Mouse (Mus musculus): ENCODE measurements around the gene Cd81.
A peak's percentile ranks its signal among the peaks of the same experiment; 100 is the strongest.

Gene Cd81

DNA sequence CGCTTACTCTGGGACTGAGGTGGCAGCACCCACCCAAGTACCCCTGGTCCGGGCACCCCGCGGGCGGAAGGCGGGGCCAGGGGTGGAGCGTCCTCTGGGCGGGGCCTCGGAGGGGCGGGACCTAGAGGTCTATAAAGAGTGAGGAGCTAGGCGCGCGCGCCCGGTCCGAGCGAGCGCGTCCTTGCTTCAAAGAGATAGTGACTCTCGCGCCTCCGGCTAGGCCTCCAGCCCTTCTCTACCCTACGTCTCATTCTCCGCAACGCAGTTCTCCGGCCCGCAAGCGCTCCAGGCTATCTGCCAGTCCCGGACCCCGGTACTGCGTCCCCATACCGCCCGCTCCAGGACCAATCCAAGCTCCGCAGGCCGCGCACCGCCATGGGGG, at the start of gene Cd81:
Cd81 (plus strand) TSS at position 114 of the 382 bp plus-strand sequence.
- peak; percentile 93 for DNase-seq (ENCODE audit: low read depth, low spot score)

DNA sequence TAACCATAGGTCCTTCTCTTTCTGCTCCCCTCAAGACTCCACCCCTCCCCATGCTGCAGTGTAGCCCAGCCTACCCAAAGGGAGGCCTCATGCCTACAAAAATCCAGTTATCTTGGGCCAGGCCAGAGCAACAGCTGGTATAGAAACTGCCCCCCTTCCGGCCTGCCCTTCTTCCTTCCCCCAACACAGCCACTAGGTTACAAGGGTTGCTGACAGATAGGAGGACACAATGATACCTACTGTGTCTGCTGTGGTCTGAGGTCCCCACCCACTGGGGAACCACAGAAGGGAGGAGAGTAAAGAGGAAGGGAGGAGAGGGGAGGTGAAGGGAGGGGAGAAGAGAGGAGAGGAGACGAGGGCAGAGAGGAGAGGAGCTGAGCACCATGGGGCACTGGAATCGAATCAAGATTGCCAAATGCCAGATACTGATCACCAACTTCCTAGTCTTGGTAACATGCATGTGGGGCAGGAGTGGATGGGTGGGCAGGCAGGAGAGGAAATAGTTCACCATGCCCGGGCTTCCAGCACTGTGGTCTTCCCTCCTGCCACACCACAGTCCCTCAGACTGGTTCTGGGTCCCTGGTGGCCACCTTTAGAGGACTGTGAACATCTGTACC, 47.7 kb upstream of the Cd81 start, which contains the start of gene Tspan32:
Tspan32 (plus strand) TSS at position 320 of the 617 bp plus-strand sequence.
- no peak for DNase-seq (ENCODE audit: low read depth, low spot score)

DNA sequence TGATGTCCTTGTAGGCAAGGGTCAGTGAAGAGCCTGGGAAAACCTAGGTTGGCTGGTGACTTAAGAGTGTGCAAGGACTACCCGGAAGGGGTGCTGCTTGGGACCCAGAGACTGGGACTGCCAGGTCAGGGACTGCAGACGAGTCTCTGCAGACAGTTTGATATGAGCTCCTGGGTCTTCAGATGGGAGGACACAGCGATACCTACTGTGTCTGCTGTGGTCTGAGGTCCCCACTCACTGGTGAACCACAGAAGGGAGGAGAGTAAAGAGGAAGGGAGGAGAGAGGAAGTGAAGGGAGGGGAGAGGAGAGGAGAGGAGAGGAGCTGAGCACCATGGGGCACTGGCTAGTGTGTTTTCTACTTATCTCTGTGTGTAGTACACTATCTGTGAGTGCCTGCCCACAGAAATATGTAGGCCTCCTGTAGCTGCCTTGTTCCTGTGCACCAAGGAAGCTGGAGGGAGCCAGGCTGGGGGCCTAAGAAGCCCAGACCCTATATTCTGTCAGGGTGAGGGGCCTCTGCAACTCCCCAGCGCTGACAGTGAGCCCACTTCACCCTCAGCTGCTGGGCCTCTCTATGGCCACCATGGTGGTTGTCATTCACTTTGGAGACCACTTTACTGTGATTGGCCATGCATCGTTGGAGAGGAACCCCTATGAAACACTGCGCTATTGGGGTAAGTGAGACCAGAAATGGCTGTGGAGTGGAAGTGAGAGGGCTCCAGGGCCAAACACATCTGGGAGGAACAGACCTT, 47.0 kb upstream of the Cd81 start:
- no peak for DNase-seq (ENCODE audit: low read depth, low spot score)

DNA sequence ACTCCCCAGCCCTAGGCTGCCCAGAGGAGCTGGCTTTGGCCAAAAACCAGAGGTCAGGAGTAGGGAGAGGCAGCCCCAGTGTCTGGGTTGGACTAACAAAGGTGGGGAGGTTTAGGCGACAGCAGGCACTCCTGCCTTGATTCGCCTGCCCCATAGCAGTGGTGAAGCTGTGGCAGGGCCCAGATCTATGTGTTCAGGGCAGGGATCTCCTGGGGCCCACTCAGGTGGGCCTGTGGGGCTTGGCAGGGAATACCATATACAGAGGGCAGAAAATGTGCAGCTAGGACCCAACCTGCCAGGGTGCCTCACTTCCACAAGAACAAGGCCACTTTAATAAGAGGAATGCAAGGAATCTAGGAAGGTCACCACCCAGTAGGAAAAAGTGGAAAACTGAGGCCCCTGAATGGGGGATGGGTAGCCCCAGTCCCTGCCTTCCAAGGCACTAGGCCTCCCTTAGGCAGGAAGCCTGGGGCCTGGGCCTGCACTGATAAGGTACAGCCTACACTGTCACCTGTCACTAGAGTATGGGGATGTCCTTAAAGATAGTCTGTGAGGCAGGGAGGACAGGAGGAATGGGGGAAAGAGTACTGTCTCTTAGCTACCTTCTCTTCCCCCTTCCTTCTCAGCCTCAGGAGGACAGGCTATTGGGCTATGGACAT, 46.3 kb upstream of the Cd81 start:
- DNase-seq (ENCODE audit: low read depth, low spot score): peak; percentile 79

DNA sequence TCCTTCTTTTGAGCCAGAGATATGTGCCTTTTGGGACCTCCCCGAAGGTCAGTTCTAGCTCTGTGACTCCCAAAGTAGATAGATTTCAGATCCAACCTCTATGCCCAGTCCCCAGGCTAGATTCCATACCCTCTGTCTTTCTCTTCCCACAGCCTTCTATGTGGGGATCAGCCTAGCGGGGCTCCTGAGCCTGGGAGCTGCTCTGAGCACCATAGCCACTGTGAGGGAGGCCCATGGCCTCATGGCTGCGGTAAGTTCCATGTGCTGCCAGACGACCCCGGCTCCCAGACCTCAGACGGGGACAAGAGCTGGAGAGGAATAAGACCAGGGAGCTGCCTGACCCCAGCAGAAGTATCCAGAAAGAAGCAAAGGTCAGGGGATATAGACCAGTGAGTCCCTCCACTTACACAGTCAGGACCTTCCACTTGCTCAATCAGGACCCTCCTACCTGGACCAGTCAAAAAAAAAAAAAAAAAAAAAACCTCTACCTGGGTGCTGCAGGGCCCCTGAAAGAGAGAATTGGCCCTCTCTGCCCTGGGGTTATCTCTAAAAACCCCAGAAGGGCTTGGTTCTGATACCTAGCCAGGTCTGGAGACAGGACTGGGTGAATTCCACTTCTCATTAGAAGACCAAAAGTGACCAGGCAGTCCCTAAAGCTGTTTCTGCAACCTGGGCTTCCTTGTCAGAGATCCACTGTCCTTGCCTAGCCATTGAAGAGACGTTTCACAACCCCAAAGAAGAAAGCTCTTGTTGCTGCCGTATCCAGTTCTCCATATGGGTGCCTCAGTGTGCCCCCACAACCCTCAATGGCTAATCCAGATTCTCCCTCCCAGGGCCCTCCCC, 45.6 kb upstream of the Cd81 start:
- no peak for DNase-seq (ENCODE audit: low read depth, low spot score)

DNA sequence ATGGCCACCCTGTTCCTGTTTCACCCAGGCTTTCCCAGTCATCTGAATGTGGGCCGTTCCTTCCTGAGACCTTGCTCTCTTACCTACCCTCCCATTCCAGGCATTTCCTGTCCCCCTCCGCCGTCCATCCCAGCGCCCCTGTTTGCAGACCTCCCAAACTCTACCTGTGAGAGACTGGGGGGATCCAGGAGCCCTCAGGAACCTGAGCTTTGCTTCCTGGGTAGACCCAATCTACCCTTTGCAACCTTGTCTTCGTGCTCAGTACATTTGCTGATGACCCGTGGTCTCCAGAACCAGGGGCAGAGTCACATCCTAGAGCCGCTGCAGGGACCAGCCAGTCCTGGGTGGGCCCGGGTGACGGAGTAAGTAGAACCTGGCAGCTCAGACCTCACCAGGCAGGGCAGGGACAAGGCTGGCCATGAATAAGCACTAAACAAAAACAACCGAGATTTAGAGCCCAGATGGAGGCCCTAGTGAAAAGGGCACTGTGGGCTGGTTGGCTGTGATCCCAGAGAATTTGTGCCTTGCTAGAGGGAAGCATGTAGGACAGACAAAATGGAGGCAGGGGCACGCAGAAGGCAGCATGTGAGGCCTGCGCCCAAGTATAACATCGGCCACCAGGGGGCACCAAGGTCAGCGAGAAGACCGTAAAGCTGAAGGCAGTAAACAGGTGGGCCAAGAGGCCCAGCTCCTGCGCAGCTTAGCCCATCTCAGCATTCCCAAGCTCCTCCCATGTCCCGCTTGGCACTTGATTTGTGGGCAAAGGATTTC, 44.8 kb upstream of the Cd81 start:
- peak; percentile 96 for DNase-seq (ENCODE audit: low read depth, low spot score)

DNA sequence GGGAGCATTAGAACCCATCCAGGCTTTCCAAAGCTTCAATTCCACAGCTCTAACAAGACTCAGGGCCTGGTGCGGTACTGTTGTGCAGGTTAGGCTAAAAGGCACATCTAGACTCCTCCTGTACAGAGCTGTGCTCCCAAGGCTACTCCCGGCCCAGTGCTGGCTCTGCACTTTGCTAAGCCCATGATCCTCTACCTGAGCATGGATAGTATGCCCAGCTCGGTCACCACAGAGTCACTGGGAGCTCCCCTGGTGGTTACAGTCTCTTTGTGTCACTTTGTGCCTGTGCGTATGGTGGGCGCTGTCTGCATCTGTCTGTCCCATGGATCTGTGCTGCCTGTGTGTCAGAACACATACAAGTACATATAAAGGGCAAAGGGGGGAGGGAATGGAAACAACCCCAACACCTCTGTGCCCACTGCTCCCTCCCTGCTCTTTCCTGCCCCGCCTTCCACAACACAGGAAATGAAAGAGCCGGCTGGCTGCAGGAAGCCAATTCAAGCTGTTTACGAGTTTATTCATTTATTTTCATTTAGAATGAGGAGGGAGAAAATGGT, 44.1 kb upstream of the Cd81 start:
- peak; percentile 69 for DNase-seq (ENCODE audit: low read depth, low spot score)

DNA sequence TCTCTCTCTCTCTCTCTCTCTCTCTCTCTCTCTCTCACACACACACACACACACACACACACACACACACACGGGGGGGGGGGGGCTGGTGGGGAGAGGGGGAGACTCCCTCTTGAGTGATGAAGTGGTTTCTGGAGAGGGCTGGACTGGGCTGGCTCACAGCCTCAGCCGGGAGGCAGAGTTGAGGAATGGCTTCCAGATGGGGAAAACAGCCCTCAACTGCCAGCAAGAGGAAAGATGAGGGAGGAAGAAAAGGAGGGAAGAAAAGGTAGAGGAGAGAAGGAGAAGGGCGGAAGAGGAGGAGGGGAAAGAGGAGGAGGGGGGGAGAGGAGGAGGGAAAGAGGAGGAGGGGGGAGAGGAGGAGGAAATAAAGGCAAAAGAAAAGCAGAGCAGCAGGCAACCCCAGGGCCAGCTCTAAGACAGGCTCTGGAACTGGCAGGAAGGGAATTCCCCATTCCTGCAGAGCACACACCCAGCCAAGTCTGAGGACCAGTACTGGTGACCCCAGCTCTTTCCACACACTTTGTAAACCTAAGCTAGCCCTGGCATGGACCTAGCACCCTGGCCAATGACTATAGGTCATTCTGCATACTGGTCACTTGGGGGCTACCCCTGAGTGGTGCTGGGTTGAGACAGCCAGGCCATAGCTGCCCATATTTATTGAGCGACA, 43.4 kb upstream of the Cd81 start:
- DNase-seq (ENCODE audit: low read depth, low spot score): no peak

DNA sequence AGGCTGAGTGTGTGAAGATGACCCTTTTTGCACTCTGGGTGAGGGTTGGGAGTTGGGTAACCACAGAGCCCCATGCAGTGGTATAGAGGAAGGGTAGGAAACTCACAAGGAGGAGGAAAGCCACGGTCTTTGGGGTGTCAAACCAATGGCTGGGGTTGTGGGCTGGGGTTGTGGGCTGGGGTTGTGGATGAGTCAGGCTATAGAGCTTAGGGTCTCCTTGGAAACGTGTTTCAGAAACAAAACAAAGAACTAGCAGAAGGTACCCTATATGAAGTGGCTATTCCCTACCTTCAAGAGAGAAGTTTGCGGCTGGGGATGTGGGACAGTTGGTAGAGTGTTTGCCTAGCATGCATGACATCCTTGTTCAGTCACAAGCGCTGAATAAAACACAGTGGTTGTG, 42.5 kb upstream of the Cd81 start:
- no peak for DNase-seq (ENCODE audit: low read depth, low spot score)

DNA sequence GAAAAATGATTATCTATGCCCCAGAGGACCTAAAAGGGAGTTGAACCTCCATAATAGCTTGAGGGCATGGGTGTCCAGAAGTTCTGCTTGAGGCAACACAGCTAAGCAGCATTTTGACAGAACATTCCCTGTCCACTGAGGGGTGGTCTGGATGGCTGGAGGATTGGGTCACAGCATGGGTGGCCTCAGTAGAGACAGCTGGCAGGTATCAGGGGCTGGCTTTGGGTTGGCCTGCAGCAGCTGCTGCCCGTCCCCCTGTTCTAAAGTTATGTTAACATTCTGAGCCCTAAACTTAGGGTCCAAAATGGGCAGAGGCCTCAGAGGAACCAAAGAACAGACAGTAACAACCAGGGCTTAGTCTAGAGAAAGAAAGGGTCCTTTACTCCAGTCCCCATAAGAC, 41.3 kb upstream of the Cd81 start:
- DNase-seq (ENCODE audit: low read depth, low spot score): no peak

DNA sequence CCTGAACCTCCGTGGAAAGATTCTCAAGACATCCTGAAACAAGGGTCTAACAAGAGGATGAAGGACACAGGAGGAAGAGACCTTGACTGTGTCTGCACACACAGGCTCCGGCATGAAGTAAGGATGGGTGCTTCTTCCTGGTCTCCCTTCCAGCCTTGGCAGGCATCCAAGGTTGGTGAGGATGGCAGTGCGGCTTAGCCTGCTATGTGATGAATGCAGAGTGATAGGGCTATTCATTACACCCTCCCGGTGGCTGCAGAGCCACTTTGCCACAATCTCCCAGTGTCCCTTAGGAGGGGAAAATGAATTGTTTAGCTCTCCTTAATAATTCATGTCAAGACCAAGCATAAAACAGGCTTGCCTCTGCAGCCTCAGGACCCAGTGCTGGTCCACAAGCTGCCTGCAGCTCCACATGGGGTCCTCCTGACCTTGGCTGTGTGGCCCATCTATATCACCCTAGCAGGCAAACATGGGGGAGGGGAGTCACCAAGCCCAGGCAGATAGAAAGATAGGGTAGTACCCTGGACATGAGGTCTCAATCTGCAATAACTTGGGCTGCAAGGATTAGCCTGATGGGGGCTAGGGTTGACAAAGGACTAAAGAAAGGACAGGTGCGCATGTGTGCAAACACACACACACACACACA, 40.2 kb upstream of the Cd81 start:
- no peak for DNase-seq (ENCODE audit: low read depth, low spot score)

DNA sequence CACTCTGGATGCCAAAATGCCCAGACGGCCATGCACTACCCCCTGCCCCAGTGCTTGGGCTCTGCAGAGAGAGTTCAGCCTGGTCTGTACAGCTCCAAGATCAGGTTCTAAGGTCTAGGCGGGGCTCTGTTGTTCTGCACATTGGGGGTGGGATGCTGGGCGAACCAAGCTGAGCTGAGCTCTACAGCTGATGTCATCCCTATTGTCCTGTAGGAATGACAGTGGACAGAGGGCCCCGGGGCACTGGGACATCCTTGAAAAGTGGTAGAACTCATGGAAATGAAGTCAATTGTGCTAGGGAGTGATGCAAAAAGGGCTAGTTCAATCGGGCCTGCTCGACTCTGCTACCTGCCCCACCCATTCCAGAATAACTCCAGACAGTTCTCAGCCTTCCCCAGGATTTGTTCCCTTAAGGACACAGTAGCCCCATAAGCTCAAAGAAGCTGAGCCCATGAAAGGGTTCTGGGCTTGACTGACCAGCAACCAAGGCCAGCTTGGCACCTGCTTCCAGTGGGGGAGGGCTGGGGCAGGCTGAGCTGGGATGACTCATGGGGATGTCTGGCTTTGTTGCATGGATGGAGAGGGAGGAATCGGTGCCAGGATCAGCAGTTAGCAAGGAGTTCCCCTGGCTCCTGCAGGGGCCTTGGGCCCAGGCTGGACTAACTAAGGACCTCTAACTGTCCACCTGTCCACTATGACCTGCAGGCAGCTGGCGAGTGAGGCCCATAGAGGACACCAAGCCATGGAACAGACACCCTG, 38.9 kb upstream of the Cd81 start:
- DNase-seq (ENCODE audit: low read depth, low spot score): peak; percentile 91

DNA sequence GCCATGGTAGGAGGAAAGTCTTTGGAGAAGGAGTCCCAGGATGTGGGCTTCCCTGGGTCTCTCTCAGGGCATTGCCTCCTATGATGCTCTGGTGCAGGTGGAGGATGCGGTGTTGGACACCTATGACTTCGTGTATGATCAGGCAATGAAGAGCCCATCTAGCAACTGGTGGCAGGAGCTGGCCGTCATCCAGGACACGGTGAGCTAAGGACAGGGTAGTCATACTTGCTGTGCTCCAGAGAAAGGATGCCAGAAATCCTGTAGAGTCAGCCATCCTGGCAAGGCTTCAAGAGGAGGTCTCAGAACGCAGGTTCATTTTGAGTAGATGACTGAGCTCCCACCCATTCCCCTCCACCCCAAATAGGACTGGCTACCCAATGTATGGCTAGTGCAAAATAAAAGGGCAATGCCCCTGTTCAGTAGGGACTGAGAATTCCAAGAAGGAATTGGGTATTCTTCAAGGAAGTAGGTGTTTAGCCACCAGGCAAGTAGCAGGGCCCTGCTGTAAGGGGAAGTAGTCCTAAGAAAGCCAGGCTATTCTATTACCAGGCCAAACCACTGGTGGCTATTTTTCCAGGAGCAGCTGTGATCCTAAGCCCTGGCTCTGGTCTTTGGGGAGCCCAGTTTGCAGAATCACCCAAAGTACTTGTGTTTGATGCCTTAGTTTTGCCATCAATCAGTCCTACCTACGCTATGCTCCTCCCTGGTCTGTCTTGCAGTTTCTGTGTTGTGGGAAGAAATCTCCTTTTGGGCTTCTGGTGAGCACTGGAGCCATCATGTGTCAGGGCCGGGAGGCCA, 37.5 kb upstream of the Cd81 start:
- DNase-seq (ENCODE audit: low read depth, low spot score): no peak

DNA sequence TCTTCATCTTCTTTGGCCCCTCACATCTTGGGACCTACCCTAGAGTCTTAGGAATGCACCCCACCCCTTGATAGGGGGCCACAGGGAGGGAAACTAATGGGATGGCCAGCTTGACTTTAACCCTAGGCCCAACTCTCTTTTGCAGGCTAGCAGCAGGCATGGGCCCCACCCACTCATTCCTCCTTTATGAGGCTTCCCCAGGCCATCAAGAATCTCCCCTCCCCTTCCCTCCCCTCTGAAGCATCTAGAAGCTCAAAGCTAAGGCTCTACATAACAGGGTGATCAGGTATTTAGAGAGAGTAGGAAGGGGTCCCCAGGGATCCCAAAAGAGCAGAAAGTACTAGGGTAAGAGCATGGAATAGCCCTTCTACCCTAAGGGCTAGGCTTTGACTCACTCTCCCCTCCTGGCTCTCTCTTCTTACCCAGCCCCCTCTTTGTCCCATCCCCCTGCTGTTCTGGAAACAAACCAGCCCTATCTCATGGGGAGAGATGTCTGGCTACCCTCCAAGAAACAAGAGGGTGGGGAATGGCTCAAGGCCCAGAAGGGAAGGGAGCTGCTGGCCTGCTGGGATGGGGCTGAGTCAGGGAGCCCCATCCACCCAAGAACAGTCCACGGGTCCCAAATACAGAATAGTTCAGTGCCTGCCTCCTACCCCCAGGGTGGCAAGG, 36.6 kb upstream of the Cd81 start:
- peak; percentile 57 for DNase-seq (ENCODE audit: low read depth, low spot score)

DNA sequence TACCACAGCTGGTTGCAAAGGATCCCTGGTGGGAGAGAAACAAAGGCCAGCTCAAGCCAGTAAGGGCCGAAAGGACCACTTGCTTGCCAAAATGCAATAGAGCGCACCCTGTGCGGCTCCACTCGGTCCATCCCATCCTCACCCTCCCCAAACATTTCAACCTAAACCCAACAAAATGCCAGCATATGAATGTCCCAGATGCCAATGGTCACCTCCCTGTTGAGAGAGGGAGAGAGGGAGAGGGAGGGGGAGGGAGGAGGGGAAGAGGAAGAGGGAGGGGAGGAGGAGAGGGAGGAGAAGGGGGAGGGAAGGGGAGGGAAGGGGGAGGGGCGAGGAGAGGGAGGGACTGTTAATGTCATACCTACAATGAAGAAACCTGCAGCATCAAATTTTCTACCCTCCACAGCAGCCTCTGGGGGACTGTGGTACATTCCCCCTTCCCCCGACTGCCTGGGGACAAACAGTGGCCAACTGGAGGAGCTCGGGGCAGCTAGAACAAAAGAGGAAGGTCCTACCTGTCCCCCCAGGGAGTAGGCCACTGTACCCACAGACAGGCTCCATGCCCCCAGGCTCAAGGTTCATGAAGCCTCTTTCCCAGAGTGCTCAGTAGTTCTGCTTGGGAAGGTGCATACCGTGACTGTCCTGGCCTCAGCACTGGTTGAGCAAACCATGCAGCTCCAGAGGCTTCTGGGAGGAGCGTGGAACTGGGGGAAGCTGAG, 36.0 kb upstream of the Cd81 start:
- peak; percentile 55 for DNase-seq (ENCODE audit: low read depth, low spot score)

DNA sequence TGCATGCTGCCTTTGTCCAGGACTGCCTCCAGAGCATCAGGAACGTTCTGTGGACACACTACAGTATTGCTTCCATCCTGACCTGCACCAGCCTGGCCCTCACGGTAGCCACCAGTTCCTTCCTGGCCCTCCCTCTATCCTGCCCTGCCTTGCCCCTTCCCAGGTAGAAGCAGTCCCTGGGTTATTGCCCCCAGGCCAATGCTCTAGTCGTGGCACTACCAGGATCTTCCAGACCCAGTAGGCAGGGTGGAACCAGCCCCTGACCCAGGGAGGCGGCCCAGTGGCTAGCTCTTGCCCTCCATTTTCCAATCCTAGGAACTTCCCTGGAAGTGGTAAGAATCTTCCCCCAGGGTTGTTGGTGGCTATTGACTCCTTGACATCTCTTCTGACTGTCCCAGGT, 35.4 kb upstream of the Cd81 start:
- no peak for DNase-seq (ENCODE audit: low read depth, low spot score)

DNA sequence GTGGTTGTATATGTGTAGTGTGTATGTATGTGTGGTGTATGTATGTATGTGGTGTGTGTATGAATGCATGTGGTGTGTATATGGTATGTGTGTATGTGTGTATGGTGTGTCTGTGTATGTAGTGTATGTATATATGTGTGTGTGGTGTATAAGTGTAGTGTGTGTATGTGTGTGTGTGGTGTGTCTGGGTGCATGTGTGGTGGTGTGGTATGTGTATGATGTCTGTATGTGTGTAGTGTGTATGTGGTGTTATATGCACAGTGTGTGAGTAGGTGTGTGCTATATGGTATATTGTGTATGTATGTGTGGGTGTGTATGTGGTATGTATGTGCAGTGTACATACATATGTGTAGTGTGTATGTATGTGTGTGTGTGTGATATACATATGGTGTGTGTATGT, 32.5 kb upstream of the Cd81 start:
- no peak for DNase-seq (ENCODE audit: low read depth, low spot score)

Data from ZHBTc4 (cell line).